Mouse (Mus musculus) embryonic facial prominence, embryonic 14.5 days (tissue): ENCODE measurements at regions not wholly inside any gene's neighbourhood (a gene's known extent, or its start where the extent isn't known, plus 50 kb on each side); places are given as distances from the start of the nearest gene placed in this dataset.

ENCODE experiments used
- ATAC-seq: fragments of 200-750 bp; cut with Nextera tagmentation; 2 replicates; pipeline ENCODE4 v1.8.0; 2017; ENCODE audit warnings: low read depth, moderate number of reproducible peaks, moderate TSS enrichment
- DNase-seq: peaks from one replicate; pipeline ENCODE4 v3.0.0-alpha.2; 2015; ENCODE audit warnings: low spot score
- H3K27ac ChIP-seq: fragments of 300-500 bp; sonication (generic); replicated peaks from 2 replicates; pipeline ENCODE4 v1.5.1; 2014; ENCODE audit warnings: low read depth, mild to moderate bottlenecking, low read length, moderate library complexity
- H3K27me3 ChIP-seq: fragments of 300-500 bp; sonication (generic); replicated peaks from 2 replicates; pipeline ENCODE4 v1.6.1; 2014; ENCODE audit warnings: low read length; ENCODE audit not compliant: control insufficient read depth, insufficient read depth
- H3K36me3 ChIP-seq: fragments of 300-500 bp; sonication (generic); 2 replicates; pipeline ENCODE4 v1.6.1; 2014; ENCODE audit warnings: low read length, mixed read lengths; ENCODE audit not compliant: control insufficient read depth, insufficient read depth
- H3K4me1 ChIP-seq: fragments of 300-500 bp; sonication (generic); 2 replicates; pipeline ENCODE4 v1.6.1; 2014; ENCODE audit warnings: antibody characterized with exemption, low read length; ENCODE audit not compliant: control insufficient read depth, insufficient read depth
- H3K4me2 ChIP-seq: fragments of 300-500 bp; sonication (generic); 2 replicates; pipeline ENCODE4 v1.6.1; 2014; ENCODE audit warnings: low read depth, mild to moderate bottlenecking, low read length, moderate library complexity, mixed read lengths
- H3K4me3 ChIP-seq: fragments of 300-500 bp; sonication (generic); 2 replicates; pipeline ENCODE4 v1.5.1; 2014; ENCODE audit warnings: low read depth, mild to moderate bottlenecking, low read length
- H3K9ac ChIP-seq: fragments of 300-500 bp; sonication (generic); 2 replicates; pipeline ENCODE4 v1.6.1; 2014; ENCODE audit warnings: low read depth, mild to moderate bottlenecking, low read length, moderate library complexity, mixed read lengths
- H3K9me3 ChIP-seq: fragments of 300-500 bp; sonication (generic); 2 replicates; pipeline ENCODE4 v1.6.1; 2016; ENCODE audit warnings: low read length; ENCODE audit not compliant: control insufficient read depth
- WGBS: fragments of 180-500 bp; shearing (Covaris S2); extraction: QIAGEN DNeasy Blood & Tissue Kit; methylation state at CpG from one replicate; pipeline ENCODE4 v1.1.7; 2014; 5-methylcytosine and 5-hydroxymethylcytosine counted together

GRCm38 (mm10) chr4:35477211-35478005 is 251.4 kb upstream of the C9orf72 start:
- DNase-seq (peak; percentile 23), ATAC-seq (no peak)
- WGBS: 32% methylated on average over 7 of the region's 7 CpGs
- H3K4me1 ChIP-seq: no peaks in the 10 kb centered on the region
- no peak overlapping the region for H3K9ac ChIP-seq
- H3K27ac ChIP-seq: no peak overlapping the region
- no peaks in the 10 kb centered on the region for H3K9me3 ChIP-seq
- H3K4me2 ChIP-seq: no peak overlapping the region
- no peaks in the 10 kb centered on the region for H3K27me3 ChIP-seq
- H3K4me3 ChIP-seq: no peak overlapping the region
- no peaks in the 10 kb centered on the region for H3K36me3 ChIP-seq

GRCm38 (mm10) chr4:35474020-35474419 is 248.0 kb upstream of the C9orf72 start:
- Histone ChIP-seq H3K27me3 (no peaks in the 10 kb centered on the region), H3K4me3 (no peak overlapping the region), H3K27ac (no peak overlapping the region), H3K4me2 (no peak overlapping the region), H3K9ac (no peak overlapping the region), H3K36me3 (no peaks in the 10 kb centered on the region), H3K4me1 (no peaks in the 10 kb centered on the region), H3K9me3 (no peaks in the 10 kb centered on the region)
- DNase-seq: no peak
- 81% methylated on average over 4 of the region's 4 CpGs for WGBS
- no peak for ATAC-seq
